Mouse (Mus musculus): ENCODE results near the gene Ppp2r2d. TPM values are rescaled to one million over a fixed set of nuclear protein-coding genes. Genes with fewer than 3 reads are reported as not detected.

The Ppp2r2d gene
- polyA plus RNA-seq, 1 experiment from 2014 or later, result 50.9 TPM

GRCm38 (mm10) chr7:138824995-138825756 is 20.7 kb upstream of the Ppp2r2d start:
- Histone ChIP-seq H3K4me3 (ENCODE audit: low read depth, low read length) (no peak overlapping the region), H3K9me3 (ENCODE audit: low read depth, low read length) (no peaks in the 10 kb centered on the region), H3K9ac (no peak overlapping the region), H3K4me2 (no peak overlapping the region), H3K27ac (ENCODE audit: low read depth) (no peak overlapping the region), H3K36me3 (ENCODE audit: insufficient read depth) (no peaks in the 10 kb centered on the region), H3K27me3 (ENCODE audit: insufficient read depth, low read length) (no peaks in the 10 kb centered on the region), H3K4me1 (ENCODE audit: insufficient read depth) (no peaks in the 10 kb centered on the region)
- TF ChIP-seq CTCF (IDR thresholded peaks at IDR 0.05; ENCODE audit: low read depth), result no peak
- DNase-seq (no peak), ATAC-seq (ENCODE audit: insufficient read depth) (no peak)
- 75% methylated on average over 19 of the region's 19 CpGs for WGBS

- H3K4me1 ChIP-seq (ENCODE audit: insufficient read depth), result no peaks in the 10 kb centered on the region
- H3K36me3 ChIP-seq (ENCODE audit: insufficient read depth), result no peaks in the 10 kb centered on the region
- H3K27me3 ChIP-seq (ENCODE audit: insufficient read depth, low read length), result no peaks in the 10 kb centered on the region
- H3K9me3 ChIP-seq (ENCODE audit: low read depth, low read length), result no peaks in the 10 kb centered on the region
- peak; percentile 99 for TF ChIP-seq CTCF (IDR thresholded peaks at IDR 0.05; ENCODE audit: low read depth)
- no peak overlapping the region for H3K9ac ChIP-seq
- 14% methylated on average over 11 of the region's 11 CpGs for WGBS
- H3K27ac ChIP-seq (ENCODE audit: low read depth), result no peak overlapping the region
- ATAC-seq (ENCODE audit: insufficient read depth) (no peak), DNase-seq (peak; percentile 86)
- H3K4me3 ChIP-seq (ENCODE audit: low read depth, low read length), result no peak overlapping the region
- H3K4me2 ChIP-seq, result no peak overlapping the region
These were observed 18.1 kb upstream of the Ppp2r2d start for GRCm38 (mm10) chr7:138827812-138828211.

DNA sequence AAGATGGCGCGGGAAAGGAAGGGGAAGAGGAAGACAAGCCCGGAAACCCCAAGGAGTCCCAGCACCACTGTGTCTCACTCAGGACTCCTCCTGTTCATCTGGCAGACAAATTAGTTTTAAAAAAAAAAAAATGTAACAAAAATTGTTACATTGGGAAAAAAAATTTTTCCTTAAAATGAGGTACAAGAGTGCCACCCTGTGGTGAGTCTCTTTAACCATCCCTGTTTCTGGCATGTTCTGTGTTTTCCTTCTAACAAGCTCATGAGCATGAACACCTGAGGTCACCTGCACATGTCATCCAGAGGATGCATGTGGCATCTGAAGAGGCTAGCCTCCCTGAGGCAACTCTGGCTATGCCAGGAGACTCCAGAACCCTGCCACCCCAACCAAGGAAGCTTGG is 10.9 kb upstream of the Ppp2r2d start:
- H3K9me3 ChIP-seq (ENCODE audit: low read depth, low read length), result no peaks in the 10 kb centered on the region
- no peaks in the 10 kb centered on the region for H3K27me3 ChIP-seq (ENCODE audit: insufficient read depth, low read length)
- H3K4me1 ChIP-seq (ENCODE audit: insufficient read depth), result no peaks in the 10 kb centered on the region
- DNase-seq (peak; percentile 51), ATAC-seq (ENCODE audit: insufficient read depth) (no peak)
- 87% methylated on average over 3 of the region's 3 CpGs for WGBS
- no peak overlapping the region for H3K4me3 ChIP-seq (ENCODE audit: low read depth, low read length)
- TF ChIP-seq CTCF (IDR thresholded peaks at IDR 0.05; ENCODE audit: low read depth), result peak; percentile 41; the same call in 1 of the 2 replicates
- H3K27ac ChIP-seq (ENCODE audit: low read depth), result no peak overlapping the region
- no peak overlapping the region for H3K9ac ChIP-seq
- H3K36me3 ChIP-seq (ENCODE audit: insufficient read depth), result peaks cover 13% of the 10 kb centered on the region; the same call in 1 of the 2 replicates
- H3K4me2 ChIP-seq, result no peak overlapping the region

DNA sequence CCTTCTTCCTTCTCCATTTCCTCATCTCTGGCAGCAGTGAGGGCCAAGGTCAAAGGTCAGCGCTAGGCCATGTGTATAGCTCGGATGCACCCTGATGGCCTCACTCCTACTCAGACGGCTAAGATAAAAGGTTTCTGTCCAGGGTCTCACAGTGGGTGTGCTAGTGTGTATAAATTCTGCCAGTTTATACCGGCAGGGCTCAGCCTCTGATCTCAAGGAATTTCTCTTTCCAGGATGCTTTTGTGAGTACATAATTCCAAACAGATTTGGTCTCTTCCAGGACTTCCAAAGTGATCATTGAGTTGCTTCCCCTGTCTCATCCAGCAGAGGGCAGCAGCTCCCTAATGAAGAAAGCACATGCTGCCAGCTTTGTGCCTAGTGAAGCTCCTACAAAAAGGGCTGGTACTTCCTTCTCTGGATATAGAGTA is 5.3 kb upstream of the Ppp2r2d start:
- WGBS, result 32% methylated on average over 4 of the region's 4 CpGs
- peaks cover 8% of the 10 kb centered on the region; the same call in 1 of the 2 replicates for H3K36me3 ChIP-seq (ENCODE audit: insufficient read depth)
- H3K27ac ChIP-seq (ENCODE audit: low read depth), result no peak overlapping the region
- DNase-seq, result peak; percentile 89
- H3K27me3 ChIP-seq (ENCODE audit: insufficient read depth, low read length), result no peaks in the 10 kb centered on the region
- H3K4me1 ChIP-seq (ENCODE audit: insufficient read depth), result 0 out of 2 replicates have a peak, but pooled peaks cover 5% of the 10 kb centered on the region
- ATAC-seq (ENCODE audit: insufficient read depth), result peak; percentile 45
- no peak overlapping the region for H3K9ac ChIP-seq
- no peaks in the 10 kb centered on the region for H3K9me3 ChIP-seq (ENCODE audit: low read depth, low read length)
- peak; percentile 83 for TF ChIP-seq CTCF (IDR thresholded peaks at IDR 0.05; ENCODE audit: low read depth)
- no peak overlapping the region for H3K4me3 ChIP-seq (ENCODE audit: low read depth, low read length)
- H3K4me2 ChIP-seq, result no peak overlapping the region

GRCm38 (mm10) chr7:138841436-138842151 is 4.3 kb upstream of the Ppp2r2d start:
- Histone ChIP-seq H3K9me3 (ENCODE audit: low read depth, low read length) (no peaks in the 10 kb centered on the region), H3K4me3 (ENCODE audit: low read depth, low read length) (no peak overlapping the region), H3K4me1 (ENCODE audit: insufficient read depth) (0 out of 2 replicates have a peak, but pooled peaks cover 5% of the 10 kb centered on the region), H3K4me2 (no peak overlapping the region), H3K27ac (ENCODE audit: low read depth) (no peak overlapping the region), H3K27me3 (ENCODE audit: insufficient read depth, low read length) (no peaks in the 10 kb centered on the region), H3K9ac (no peak overlapping the region), H3K36me3 (ENCODE audit: insufficient read depth) (no peaks in the 10 kb centered on the region)
- TF ChIP-seq CTCF (IDR thresholded peaks at IDR 0.05; ENCODE audit: low read depth), result no peak
- DNase-seq (no peak), ATAC-seq (ENCODE audit: insufficient read depth) (no peak)
- WGBS, result 67% methylated on average over 3 of the region's 3 CpGs

DNA sequence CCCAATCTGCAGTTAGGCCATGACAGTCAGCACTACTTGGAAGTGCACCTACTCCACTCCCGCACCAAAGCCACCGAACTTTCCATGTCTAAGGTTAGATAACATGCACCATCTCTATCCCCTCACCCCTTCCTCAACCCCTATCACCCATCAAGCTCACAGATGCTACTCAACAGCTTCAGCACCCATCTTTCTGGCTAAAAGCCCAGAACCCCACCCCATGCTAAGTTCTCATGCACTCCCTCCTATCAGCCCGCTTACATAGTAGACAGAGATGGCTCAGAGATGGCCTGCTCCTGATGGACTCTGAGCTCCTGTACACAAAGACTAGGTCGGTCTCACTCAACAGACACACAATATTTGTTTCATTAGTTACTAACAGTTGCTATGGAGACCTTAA is 2.5 kb upstream of the Ppp2r2d start:
- H3K9me3 ChIP-seq (ENCODE audit: low read depth, low read length), result no peaks in the 10 kb centered on the region
- no peak overlapping the region for H3K9ac ChIP-seq
- H3K27me3 ChIP-seq (ENCODE audit: insufficient read depth, low read length), result no peaks in the 10 kb centered on the region
- 0 out of 2 replicates have a peak, but pooled peaks cover 5% of the 10 kb centered on the region for H3K4me1 ChIP-seq (ENCODE audit: insufficient read depth)
- H3K27ac ChIP-seq (ENCODE audit: low read depth), result no peak overlapping the region
- H3K4me3 ChIP-seq (ENCODE audit: low read depth, low read length), result no peak overlapping the region
- no peak for TF ChIP-seq CTCF (IDR thresholded peaks at IDR 0.05; ENCODE audit: low read depth)
- H3K4me2 ChIP-seq, result no peak overlapping the region
- WGBS, result 93% methylated on average over 4 of the region's 4 CpGs
- H3K36me3 ChIP-seq (ENCODE audit: insufficient read depth), result peaks cover 4% of the 10 kb centered on the region; the same call in 1 of the 2 replicates
- DNase-seq, result no peak
- ATAC-seq (ENCODE audit: insufficient read depth), result no peak

DNA sequence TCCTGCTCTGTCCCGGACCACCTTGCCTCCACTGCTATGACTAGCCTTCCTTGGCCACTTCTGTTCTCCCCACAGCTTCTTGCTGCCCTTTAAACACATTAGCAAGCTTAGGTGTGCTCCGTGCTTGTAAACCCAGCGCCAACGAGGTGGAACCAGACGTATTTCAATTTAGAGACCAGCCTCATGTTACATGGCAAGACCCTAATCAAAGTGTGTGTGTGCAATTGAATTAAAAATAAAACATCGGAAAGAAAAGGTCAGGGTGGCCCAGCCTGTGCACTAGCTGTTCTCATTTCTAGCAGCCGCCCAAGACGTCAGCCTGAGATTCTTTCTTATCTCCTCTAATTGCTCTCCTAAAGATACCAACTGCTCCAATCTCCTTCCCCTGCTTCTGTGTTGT is 768 bp upstream of the Ppp2r2d start:
- H3K4me2 ChIP-seq, result peak overlapping the region; percentile 92
- DNase-seq (no peak), ATAC-seq (ENCODE audit: insufficient read depth) (no peak)
- H3K4me1 ChIP-seq (ENCODE audit: insufficient read depth), result 0 out of 2 replicates have a peak, but pooled peaks cover 5% of the 10 kb centered on the region
- no peaks in the 10 kb centered on the region for H3K27me3 ChIP-seq (ENCODE audit: insufficient read depth, low read length)
- TF ChIP-seq CTCF (IDR thresholded peaks at IDR 0.05; ENCODE audit: low read depth), result no peak
- H3K4me3 ChIP-seq (ENCODE audit: low read depth, low read length), result peak overlapping the region; percentile 97
- H3K9me3 ChIP-seq (ENCODE audit: low read depth, low read length), result no peaks in the 10 kb centered on the region
- peak overlapping the region; percentile 98 for H3K9ac ChIP-seq
- H3K27ac ChIP-seq (ENCODE audit: low read depth), result peak overlapping the region; percentile 92; the same call in 1 of the 2 replicates
- WGBS, result 23% methylated on average over 8 of the region's 8 CpGs
- H3K36me3 ChIP-seq (ENCODE audit: insufficient read depth), result peaks cover 14% of the 10 kb centered on the region; the same call in 1 of the 2 replicates
